Mouse (Mus musculus) embryonic facial prominence, embryonic 13.5 days (tissue): ENCODE measurements around the gene Wwox. TPM values are rescaled to one million over a fixed set of nuclear protein-coding genes. Genes with fewer than 3 reads are reported as not detected.

ENCODE experiments used
- ATAC-seq: fragments of 200-750 bp; cut with Nextera tagmentation; 2 replicates; pipeline ENCODE4 v1.8.0; 2017; ENCODE audit warnings: low read depth; ENCODE audit not compliant: insufficient number of reproducible peaks, insufficient read depth, low FRiP score, low TSS enrichment
- H3K27ac ChIP-seq: fragments of 300-500 bp; sonication (generic); 2 replicates; pipeline ENCODE4 v1.5.1; 2015; ENCODE audit warnings: moderate library complexity, mild to moderate bottlenecking, inconsistent platforms
- H3K27me3 ChIP-seq: fragments of 300-500 bp; sonication (generic); 2 replicates; pipeline ENCODE4 v1.6.1; 2015; ENCODE audit warnings: mild to moderate bottlenecking, inconsistent platforms
- H3K36me3 ChIP-seq: fragments of 300-500 bp; sonication (generic); 2 replicates; pipeline ENCODE4 v1.6.1; 2015; ENCODE audit warnings: mild to moderate bottlenecking, inconsistent platforms
- H3K4me1 ChIP-seq: fragments of 300-500 bp; sonication (generic); 2 replicates; pipeline ENCODE4 v1.6.1; 2015; ENCODE audit warnings: inconsistent platforms
- H3K4me2 ChIP-seq: fragments of 300-500 bp; sonication (generic); 2 replicates; pipeline ENCODE4 v1.6.1; 2015; ENCODE audit warnings: moderate library complexity, mild to moderate bottlenecking, inconsistent platforms
- H3K4me3 ChIP-seq: fragments of 300-500 bp; sonication (generic); 2 replicates; pipeline ENCODE4 v1.5.1; 2015; ENCODE audit warnings: mild to moderate bottlenecking, inconsistent platforms
- H3K9ac ChIP-seq: fragments of 300-500 bp; sonication (generic); 2 replicates; pipeline ENCODE4 v1.6.1; 2015; ENCODE audit warnings: mild to moderate bottlenecking, inconsistent platforms
- H3K9me3 ChIP-seq: fragments of 300-500 bp; sonication (generic); 2 replicates; pipeline ENCODE4 v1.6.1; 2016; ENCODE audit warnings: inconsistent platforms
- WGBS: fragments of 180-500 bp; shearing (Covaris S2); methylation state at CpG from one replicate; pipeline ENCODE4 v1.1.7; 2015; ENCODE audit warnings: mixed read lengths; 5-methylcytosine and 5-hydroxymethylcytosine counted together
- polyA plus RNA-seq: library from polyadenylated mRNA; unstranded; fragments of >200 nt; fragmentation: Nextera tagmentation; extraction: Ambion mirVana; gene quantifications from 2 replicates; pipeline ENCODE4 v1.2.1, GENCODE M21; 2015

The Wwox gene
- 11.5 and 13.9 TPM in 2 replicates for polyA plus RNA-seq

DNA sequence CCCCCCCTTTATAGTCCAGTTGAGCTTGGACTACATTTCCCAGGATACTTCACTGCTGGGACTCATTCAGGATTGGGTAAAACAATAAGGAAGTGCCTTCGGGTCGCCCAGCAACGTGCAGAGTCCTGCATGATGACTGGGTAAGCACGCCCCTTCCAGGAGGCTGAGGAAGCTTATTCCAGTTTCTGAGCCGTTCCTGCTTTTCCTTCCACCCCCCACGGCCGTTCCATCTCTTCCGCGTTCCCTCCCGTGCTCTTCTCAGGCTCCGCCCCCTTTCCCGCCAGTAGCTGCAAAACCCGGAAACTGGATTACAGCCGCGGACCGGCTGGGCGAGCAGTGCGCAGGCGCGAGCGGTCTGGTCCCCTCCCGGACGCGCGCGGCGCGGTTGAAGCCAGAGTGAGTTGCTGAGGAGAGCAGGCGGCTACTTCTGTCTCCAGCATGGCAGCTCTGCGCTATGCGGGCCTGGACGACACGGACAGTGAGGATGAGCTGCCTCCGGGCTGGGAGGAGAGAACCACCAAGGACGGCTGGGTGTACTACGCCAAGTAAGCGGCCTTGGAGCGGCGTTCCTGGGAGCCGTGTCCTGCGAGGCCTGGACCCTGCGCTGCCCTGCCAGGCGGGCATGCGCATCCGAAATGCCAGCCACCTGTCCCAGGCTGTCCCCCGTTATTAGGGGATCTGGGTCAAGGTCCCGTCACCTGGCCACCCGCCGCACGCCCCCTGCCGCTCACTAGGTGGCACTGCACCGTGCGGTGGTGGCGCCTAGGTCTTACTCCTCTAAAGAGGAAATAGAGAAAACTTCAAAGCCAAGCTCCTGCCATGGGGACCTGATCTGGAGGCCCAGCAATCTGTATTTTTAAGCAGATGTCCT, at the start of gene Wwox:
TSS of gene Wwox (plus strand) at position 322 of the 871 bp plus-strand sequence.
- ATAC-seq = peak; percentile 94
- peak within 1 kb of the TSS; percentile 71; the same call in 1 of the 2 replicates for H3K27ac ChIP-seq
- H3K9ac ChIP-seq = peak within 1 kb of the TSS; percentile 80
- no peaks in the 10 kb centered on the region for H3K36me3 ChIP-seq
- H3K4me2 ChIP-seq = peak within 1 kb of the TSS; percentile 87
- WGBS = under 1% methylated on average over 54 of the region's 54 CpGs
- H3K4me3 ChIP-seq = peak within 1 kb of the TSS; percentile 75
- peaks cover 7% of the 10 kb centered on the region for H3K4me1 ChIP-seq
- no peaks in the 10 kb centered on the region for H3K9me3 ChIP-seq
- H3K27me3 ChIP-seq = no peaks in the 10 kb centered on the region

GRCm38 (mm10) chr8:114390465-114391254, 48.8 kb upstream of the Wwox start:
- H3K4me2 ChIP-seq = no peak overlapping the region
- WGBS = 84% methylated on average over 12 of the region's 13 CpGs

GRCm38 (mm10) chr8:114398326-114398725, 41.1 kb upstream of the Wwox start:
- no peaks in the 10 kb centered on the region for H3K27me3 ChIP-seq
- no peak overlapping the region for H3K4me3 ChIP-seq
- H3K9ac ChIP-seq = no peak overlapping the region
- H3K9me3 ChIP-seq = no peaks in the 10 kb centered on the region
- no peaks in the 10 kb centered on the region for H3K36me3 ChIP-seq
- WGBS = 89% methylated on average over 5 of the region's 5 CpGs
- H3K4me1 ChIP-seq = no peaks in the 10 kb centered on the region
- no peak for ATAC-seq
- no peak overlapping the region for H3K4me2 ChIP-seq
- no peak overlapping the region for H3K27ac ChIP-seq

More at GRCm38 (mm10) chr8:114390465-114391254, 48.8 kb upstream of the Wwox start:
- no peaks in the 10 kb centered on the region for H3K9me3 ChIP-seq
- no peaks in the 10 kb centered on the region for H3K27me3 ChIP-seq
- H3K9ac ChIP-seq = no peak overlapping the region
- no peak for ATAC-seq
- no peaks in the 10 kb centered on the region for H3K36me3 ChIP-seq
- no peaks in the 10 kb centered on the region for H3K4me1 ChIP-seq
- no peak overlapping the region for H3K27ac ChIP-seq
- no peak overlapping the region for H3K4me3 ChIP-seq

DNA sequence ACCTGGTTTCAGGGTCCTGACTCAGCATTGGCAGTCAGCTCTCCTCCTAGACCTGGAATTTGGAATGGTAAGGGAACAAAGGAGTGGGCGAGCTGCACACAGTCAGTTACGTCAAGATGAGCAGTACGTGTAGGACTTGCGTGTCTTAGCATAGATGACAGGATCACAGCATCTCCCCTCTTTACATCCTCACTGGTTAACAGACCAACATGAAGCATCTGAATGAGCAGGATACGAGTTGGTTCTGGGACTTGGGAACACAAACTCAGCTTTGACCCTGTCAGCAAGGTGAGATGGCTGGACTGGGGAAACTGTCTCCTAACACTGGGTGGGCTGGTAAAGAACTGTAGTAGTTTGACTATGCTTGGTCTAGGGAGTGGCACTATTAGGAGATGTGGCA, 40.2 kb upstream of the Wwox start:
- Histone ChIP-seq H3K4me3 (no peak overlapping the region), H3K36me3 (no peaks in the 10 kb centered on the region), H3K9ac (no peak overlapping the region), H3K27ac (no peak overlapping the region), H3K4me2 (no peak overlapping the region), H3K4me1 (no peaks in the 10 kb centered on the region), H3K27me3 (no peaks in the 10 kb centered on the region), H3K9me3 (no peaks in the 10 kb centered on the region)
- ATAC-seq = no peak
- WGBS = 91% methylated on average over 5 of the region's 5 CpGs

DNA sequence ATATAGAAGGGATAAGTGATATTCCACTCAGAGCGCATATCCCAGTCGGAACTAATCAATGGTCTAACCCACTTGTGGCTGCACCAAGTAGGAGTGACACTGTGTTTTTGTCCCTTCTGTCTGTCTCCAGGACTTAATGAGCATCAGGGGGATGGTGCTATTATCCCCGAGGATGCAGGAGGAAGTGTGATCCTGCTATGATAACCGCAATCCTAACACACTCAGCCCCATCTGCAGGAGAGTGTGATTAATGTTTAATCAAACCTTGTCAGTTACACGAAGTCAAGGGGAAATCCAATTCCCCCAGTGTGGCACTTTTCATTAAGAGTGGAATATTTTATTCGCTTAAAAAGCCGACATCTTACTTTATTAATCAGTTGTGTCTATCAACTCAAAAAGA, 37.8 kb upstream of the Wwox start:
- Histone ChIP-seq H3K36me3 (no peaks in the 10 kb centered on the region), H3K27me3 (no peaks in the 10 kb centered on the region), H3K4me2 (no peak overlapping the region), H3K27ac (no peak overlapping the region), H3K9ac (no peak overlapping the region), H3K9me3 (no peaks in the 10 kb centered on the region), H3K4me1 (no peaks in the 10 kb centered on the region), H3K4me3 (no peak overlapping the region)
- ATAC-seq = no peak
- WGBS = 67% methylated on average over 7 of the region's 7 CpGs

DNA sequence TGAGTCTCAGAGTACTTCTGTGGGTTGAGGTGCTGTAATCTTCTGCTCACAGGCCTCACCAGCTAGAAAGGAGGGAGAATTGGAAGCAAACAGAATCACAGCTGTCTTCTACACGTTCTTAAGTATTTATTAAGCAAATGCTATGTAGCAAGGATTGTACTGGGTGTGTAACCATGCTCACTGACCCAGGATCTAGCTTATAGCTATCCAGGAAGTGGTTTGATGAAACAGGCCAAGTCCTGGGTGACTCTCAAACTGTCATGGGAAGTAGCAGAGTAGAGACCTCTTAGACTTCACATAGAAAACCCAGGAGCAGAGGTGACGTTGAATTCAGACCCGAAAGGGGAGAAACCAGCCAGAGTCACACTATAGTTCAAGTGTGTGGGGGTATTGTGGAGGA, 28.0 kb upstream of the Wwox start:
- Histone ChIP-seq H3K27ac (no peak overlapping the region), H3K36me3 (no peaks in the 10 kb centered on the region), H3K4me1 (no peaks in the 10 kb centered on the region), H3K4me3 (no peak overlapping the region), H3K27me3 (no peaks in the 10 kb centered on the region), H3K9ac (no peak overlapping the region), H3K4me2 (no peak overlapping the region), H3K9me3 (peaks cover 3% of the 10 kb centered on the region; the same call in 1 of the 2 replicates)
- 78% methylated on average over 3 of the region's 3 CpGs for WGBS
- no peak for ATAC-seq

GRCm38 (mm10) chr8:114417786-114418185, 21.7 kb upstream of the Wwox start, which contains the start of gene Clec3a:
Clec3a (plus strand) TSS chr8:114418086.
- Histone ChIP-seq H3K4me2 (no peak within 1 kb of the TSS), H3K9me3 (peaks cover 3% of the 10 kb centered on the region; the same call in 1 of the 2 replicates), H3K27me3 (no peaks in the 10 kb centered on the region), H3K9ac (no peak within 1 kb of the TSS), H3K4me3 (no peak within 1 kb of the TSS), H3K27ac (no peak within 1 kb of the TSS), H3K4me1 (no peaks in the 10 kb centered on the region), H3K36me3 (no peaks in the 10 kb centered on the region)
- 80% methylated on average over 8 of the region's 8 CpGs for WGBS
- no peak for ATAC-seq

DNA sequence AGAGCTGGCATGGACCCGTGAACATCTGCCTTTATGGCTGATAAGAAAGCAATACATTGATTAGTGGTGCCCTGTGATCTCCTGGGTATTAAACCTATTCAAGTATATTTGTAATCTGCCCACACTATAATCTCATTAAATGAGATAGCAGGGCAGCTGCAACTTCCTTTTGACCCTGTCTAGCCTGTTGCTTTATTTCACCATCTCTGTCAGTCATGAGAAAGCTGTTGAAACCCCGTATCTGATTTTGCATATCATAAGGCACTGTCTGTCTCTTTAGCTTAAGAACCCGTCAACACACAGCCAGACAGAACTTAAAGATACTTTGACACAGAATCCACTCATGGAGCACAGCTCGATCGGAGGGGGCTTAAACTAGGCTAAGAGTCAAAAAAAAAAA, 21.0 kb upstream of the Wwox start:
- no peak for ATAC-seq
- 75% methylated on average over 5 of the region's 5 CpGs for WGBS
- H3K36me3 ChIP-seq = no peaks in the 10 kb centered on the region
- H3K4me3 ChIP-seq = no peak overlapping the region
- peaks cover 3% of the 10 kb centered on the region; the same call in 1 of the 2 replicates for H3K9me3 ChIP-seq
- H3K9ac ChIP-seq = no peak overlapping the region
- H3K27me3 ChIP-seq = no peaks in the 10 kb centered on the region
- no peak overlapping the region for H3K4me2 ChIP-seq
- no peak overlapping the region for H3K27ac ChIP-seq
- H3K4me1 ChIP-seq = no peaks in the 10 kb centered on the region

GRCm38 (mm10) chr8:114418904-114419303, 20.6 kb upstream of the Wwox start:
- Histone ChIP-seq H3K4me3 (no peak overlapping the region), H3K27ac (no peak overlapping the region), H3K9ac (no peak overlapping the region), H3K4me1 (no peaks in the 10 kb centered on the region), H3K4me2 (no peak overlapping the region), H3K36me3 (no peaks in the 10 kb centered on the region), H3K27me3 (no peaks in the 10 kb centered on the region), H3K9me3 (peaks cover 3% of the 10 kb centered on the region; the same call in 1 of the 2 replicates)
- no peak for ATAC-seq
- 74% methylated on average over 5 of the region's 6 CpGs for WGBS

GRCm38 (mm10) chr8:114421544-114421943, 17.9 kb upstream of the Wwox start:
- H3K27ac ChIP-seq = no peak overlapping the region
- H3K36me3 ChIP-seq = no peaks in the 10 kb centered on the region
- no peak for ATAC-seq
- H3K27me3 ChIP-seq = no peaks in the 10 kb centered on the region
- H3K9me3 ChIP-seq = no peaks in the 10 kb centered on the region
- 77% methylated on average over 4 of the region's 4 CpGs for WGBS
- no peak overlapping the region for H3K4me2 ChIP-seq
- H3K4me3 ChIP-seq = no peak overlapping the region
- H3K4me1 ChIP-seq = no peaks in the 10 kb centered on the region
- H3K9ac ChIP-seq = no peak overlapping the region

- Histone ChIP-seq H3K4me1 (peaks cover 7% of the 10 kb centered on the region), H3K4me3 (no peak overlapping the region), H3K27ac (no peak overlapping the region), H3K9me3 (no peaks in the 10 kb centered on the region), H3K36me3 (no peaks in the 10 kb centered on the region), H3K27me3 (no peaks in the 10 kb centered on the region), H3K4me2 (no peak overlapping the region), H3K9ac (no peak overlapping the region)
- WGBS = 7% methylated on average over 6 of the region's 6 CpGs
- no peak for ATAC-seq
These were observed 1.2 kb upstream of the Wwox start for GRCm38 (mm10) chr8:114438236-114438635.
